Mouse (Mus musculus) megakaryocyte, adult 5-6 weeks (primary cell): Measurements from ENCODE around the gene Igfbpl1. TPM values are rescaled to one million over a fixed set of nuclear protein-coding genes. Genes with fewer than 3 reads are reported as not detected.

Experiments used
- ATAC-seq: 2 replicates; pipeline ENCODE4 v1.8.0; 2016; ENCODE audit warnings: mild to moderate bottlenecking, inconsistent platforms; ENCODE audit not compliant: poor library complexity, severe bottlenecking
- total RNA-seq, 2 experiments: library from RNA; stranded (forward) in 1 of 2; stranded (reverse) in 1 of 2; fragments of 153-499, 151-499 nt in 1 of 2; fragments of 221-1000, 200-1000 nt in 1 of 2; gene quantifications; 2 replicates each; pipeline versions ENCODE4 v1.2.3 to v1.2.4; 2015 to 2017

Igfbpl1 gene
- total RNA-seq, 2 experiments from 2014 or later = not detected

DNA sequence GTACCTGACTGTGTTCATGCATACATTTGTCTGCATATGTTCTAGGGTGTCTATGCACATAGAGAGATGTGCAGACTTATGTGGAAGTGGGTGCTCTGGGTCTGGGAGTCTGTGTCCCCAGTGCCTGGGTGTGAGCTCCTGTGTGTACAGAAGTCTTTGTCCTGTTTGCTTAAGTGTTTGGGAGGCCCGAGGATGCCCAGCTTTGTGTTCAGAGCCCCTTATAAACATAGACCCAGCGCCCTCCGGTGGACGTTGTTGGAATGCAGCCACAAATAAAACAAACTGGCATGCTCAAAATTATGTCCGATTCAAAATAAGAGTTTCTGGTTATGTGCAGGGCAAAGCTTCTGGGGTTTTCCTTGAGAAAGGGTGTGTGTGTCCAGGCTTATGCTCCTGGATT is 55.1 kb downstream of the Igfbpl1 start:
- ATAC-seq = no peak

DNA sequence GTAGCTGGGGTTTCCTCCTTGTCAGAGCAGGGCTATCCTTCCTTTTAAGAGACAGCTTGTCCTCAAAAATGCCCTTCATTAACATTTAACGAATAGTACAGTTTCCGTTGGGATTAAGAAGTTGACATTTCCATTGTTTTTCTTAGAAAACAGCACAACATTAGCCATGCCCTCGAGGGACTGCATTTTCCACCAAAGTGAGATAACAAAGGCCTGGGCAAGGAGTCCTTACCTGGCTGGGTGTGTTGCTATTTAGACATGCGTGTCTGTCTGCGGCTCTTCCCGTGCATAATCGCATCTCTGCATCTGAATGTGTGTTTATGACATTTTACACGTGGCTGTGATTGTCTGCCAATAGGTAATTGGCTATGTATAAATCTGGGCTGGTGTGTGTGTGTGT is 55.5 kb downstream of the Igfbpl1 start:
- no peak for ATAC-seq

DNA sequence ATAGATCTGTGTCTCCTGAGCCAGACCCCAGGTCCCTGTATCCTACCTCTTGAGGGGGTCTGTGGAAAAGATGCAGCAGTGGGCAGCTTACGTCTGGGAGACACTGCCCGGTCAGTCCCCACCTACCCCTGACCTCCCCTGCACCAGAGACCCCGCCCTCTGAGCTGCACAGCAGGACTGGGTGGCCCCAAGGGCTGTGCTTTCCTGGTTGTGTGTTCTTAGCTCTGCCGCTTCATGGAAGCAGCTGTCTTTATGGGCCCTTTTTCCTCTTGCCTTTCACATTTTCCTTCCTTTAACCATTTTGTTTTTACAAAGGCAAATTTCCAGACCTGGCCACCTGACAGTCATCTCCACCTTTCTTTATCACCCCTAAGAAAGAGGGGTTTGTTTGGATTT is 56.1 kb downstream of the Igfbpl1 start:
- no peak for ATAC-seq

DNA sequence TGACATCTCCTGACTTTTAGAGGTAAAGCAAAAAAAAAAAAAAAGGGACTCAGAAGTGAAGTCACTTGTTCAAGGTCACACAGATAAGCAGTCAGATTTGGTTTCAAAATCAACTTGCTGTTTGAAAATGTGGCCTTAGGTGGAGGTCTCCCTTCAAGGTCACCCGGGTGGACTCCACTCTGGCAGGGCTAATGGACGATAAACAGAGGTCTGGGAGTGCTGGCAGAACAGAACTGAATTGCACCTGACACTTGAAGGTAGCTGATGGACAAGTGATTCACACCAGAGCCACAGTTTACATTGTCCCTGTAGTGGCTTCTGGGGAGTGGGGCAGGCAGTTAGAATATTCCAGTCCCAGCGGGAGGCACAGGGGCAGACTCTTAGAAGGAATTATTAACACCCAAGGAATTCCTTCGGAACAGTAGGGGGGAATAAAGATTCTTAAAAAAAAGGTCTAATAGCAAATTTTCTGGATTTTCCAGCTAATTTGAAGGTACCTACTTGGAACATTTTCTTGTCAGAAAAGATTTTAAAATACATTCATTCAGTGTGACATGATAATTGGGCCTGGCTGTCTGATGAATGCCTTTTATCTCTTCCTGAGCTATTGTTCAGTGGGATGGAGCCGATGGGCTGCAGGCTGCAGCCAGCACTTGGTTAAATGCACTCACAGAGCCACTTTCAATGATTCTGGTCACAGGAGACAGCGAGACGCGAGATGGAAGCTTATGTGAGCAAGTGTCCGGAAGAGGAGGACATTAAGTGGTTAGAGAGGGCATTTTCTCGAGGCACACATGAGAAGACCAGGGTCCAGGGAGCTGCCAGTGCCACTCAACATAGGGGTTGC is 56.7 kb downstream of the Igfbpl1 start:
- ATAC-seq = no peak

DNA sequence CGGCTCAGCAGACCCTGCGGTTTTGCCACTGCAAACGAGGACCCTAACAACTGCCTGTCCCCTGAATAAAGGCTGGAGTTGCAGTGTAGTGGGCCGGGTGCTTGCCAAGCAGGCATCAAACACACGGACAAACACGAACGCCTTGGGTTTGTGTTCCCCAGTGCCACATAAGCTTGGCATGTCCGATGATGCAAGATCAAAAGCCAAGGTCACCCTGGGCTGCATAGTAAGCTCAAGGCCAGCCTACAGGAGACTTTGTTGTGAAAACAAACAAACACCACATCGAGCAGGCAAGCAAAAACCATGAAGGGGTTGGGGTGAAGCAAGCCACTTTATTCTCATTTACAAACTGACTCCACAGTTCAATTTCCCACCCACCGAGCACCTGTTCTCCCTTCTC is 57.6 kb downstream of the Igfbpl1 start:
- ATAC-seq = no peak

DNA sequence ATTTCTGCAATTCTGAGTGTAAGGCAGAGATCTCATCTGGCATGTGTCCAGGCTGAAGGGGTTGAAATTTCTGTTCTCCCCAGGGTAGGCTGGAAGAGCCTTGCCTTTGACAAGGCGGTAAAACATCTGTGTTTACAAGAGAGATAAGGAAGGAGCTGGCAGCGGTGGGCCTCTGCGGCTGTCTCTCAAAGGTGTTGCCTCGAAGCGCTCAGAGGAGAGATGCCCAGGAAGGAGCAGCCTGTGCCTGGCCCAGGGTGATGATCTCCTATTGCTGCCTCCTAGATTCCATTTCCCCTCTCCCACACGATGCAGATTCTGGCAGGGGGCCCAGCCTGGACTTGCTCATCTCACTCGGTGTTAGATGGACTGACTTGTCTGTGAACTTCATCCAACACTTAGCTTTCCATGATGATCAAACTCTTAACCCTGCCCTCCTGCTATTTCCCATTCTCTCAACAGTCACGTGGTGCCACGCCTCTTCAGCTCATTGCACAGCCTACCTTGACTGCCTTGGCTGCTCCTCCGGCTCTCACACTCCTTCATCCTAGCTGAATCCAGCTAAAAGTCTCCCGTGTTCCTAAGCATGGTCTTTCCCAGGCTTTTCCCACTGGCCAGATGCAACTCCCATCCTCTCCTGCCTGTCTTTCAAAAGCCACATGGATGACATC is 58.7 kb downstream of the Igfbpl1 start:
- ATAC-seq = no peak

DNA sequence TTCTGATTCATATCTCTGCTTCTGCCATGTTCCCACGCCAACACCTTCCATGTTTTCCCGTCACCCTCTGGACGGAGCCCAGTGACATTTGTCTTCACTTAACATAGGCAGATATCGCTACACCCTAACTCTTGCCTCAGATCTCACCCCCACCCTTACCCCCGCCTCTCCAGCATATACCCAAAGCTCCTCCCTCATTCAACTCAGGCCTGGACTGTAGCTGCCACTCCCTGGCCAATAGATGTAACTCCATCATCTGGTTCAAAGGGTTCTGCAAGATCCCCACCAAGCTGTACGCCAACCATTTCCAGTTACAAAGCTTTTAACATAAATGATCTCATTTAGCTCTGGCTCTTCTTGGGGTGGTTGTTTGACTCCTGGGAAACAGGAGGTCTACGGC is 59.9 kb downstream of the Igfbpl1 start:
- ATAC-seq = no peak

DNA sequence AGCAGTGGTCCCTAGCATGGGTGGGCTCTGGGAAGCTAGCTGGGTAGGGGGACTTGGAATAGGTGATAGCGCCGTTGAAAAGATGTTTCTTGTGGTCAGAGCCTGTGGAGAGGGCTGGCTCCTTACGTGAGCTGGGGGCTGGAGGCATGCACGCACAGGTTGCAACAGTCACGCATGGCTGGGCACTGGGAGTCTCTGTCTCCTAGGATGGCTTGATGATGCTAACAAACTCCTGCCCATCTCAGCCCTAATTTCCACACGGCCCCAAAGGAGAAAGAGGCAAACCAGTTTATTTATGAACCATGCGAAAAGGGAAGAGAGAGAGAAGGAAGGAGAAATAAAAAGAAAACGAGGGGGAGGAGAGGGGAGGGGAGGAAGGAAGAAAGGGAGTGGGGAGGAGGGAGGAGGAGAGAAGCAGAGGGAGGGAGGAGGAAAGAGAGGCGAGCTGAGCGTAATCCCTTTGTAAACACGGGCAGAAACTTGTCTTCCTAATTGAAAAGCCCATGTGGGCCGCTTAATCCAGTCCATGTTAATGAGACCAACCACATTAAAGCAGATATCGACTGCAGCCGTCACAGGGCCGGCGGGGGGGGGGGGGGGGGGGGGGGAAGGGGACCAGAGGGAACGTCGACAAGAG is 61.0 kb downstream of the Igfbpl1 start:
- no peak for ATAC-seq

DNA sequence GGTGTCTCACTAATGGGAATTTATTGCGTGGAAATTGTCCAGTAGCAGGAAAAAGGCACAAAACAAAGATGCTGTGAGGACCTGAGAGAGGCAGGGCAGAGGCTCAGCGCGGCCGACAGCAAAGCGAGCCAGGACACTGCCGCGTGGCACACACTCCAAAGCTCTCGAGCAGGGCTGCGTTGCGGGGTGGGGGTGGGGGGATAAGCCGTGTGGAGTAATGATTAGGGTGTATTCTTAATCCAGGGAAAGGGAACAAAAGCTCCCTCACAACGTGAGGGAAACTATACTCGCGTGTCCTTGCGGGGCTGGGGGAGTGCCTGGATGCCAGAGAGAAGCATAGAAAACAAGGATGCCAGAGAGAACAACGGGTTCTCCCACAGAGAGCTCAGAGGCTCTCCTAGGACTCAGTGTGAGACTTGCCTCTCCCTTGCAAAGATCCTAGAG is 61.6 kb downstream of the Igfbpl1 start:
- no peak for ATAC-seq

DNA sequence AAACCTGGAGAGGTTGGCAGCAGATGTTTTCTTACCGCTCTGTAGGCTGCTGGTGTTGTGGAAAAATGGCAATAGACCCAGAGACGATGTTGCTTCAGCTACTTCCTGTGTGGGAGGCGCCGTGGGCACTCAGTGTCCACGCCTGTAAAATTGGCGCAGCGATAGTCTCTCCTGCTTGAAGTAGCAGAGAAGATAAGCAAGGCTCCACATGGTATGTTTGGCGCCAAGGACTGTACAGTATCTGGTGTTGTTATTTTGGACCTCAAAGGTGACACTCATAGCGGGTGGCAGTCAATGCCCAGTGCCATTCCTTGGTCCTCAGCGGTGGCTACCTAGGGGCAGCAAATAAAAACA is 62.6 kb downstream of the Igfbpl1 start:
- ATAC-seq = peak; percentile 71

DNA sequence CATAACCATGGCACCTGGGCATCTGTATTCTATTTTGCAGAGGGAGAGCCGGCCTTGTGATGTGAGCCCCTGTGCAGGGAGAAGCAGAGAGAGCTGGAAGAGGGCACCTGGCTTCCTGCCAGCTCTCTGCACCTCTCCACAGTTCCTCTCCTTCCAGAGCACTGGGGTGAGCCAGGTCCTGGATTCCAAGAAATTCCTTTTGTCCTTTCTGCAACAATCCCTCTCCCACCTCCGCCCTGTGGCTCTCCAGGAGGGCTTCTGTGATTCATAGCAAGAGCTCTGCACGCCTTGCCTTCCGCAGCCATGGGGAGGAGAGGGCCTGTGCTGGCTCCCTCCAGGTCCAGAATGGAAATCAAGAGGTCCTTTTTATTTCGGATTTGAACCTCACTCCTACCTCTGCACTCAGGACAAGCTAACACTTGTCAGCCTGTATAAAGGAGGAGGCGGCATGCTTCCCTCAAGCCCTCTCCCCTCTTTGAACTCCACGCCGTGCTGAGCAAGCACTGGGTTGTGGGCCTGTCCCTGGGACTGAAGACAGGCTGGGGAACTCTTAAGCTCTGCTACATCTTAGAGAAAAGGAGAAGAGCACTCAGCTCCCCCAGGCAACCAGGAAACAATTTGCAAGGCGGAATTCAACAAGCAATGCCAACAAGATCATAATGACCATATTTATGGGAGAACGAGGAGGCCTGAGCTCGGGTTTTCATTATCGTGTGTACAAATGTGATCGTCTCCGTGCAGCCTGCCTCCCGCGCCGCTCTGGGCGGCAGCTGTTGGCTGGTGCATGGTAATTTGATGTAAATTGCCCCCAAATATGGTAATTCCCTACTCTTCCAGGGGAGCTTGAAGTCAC is 63.2 kb downstream of the Igfbpl1 start:
- peak; percentile 18; the same call in 1 of the 2 replicates for ATAC-seq

DNA sequence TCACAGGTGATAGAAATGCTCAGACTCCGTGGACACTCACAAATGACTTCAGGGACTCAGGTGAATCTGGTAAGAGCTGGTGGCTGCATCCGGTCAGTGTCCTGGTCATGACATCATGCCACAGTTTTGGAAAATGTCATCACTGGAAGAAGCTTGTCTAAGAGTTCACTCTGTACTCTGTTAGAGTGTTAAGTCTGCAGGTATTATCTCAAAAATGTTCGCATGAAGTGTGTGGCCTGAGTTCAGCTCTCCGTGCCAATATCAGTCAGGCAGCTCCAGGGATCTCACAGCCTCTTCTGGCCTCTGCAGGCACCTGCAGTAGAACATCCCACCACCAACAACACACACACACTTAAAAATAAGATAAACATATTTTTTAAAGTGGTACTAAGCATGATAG is 64.1 kb downstream of the Igfbpl1 start:
- ATAC-seq = no peak

Other genes with a start within 250 kb of the Igfbpl1 start
- 10.4 and 11.6 TPM in 2 replicates for gene Aldh1b1, start 27.9 kb downstream of the Igfbpl1 start, total RNA-seq (2015)
- 36.2 and 41.9 TPM in 2 replicates for gene Aldh1b1, start 27.9 kb downstream of the Igfbpl1 start, total RNA-seq (2017)
- gene Stra6l, start 21.7 kb upstream of the Igfbpl1 start, total RNA-seq (2015) = 0.11 and 0.22 TPM in 2 replicates
- gene Stra6l, start 21.7 kb upstream of the Igfbpl1 start, total RNA-seq (2017) = 0.07 and 0.33 TPM in 2 replicates
- gene Ccdc180, start 63.4 kb upstream of the Igfbpl1 start, total RNA-seq (2015) = 3.0 and 3.4 TPM in 2 replicates
- gene Ccdc180, start 63.4 kb upstream of the Igfbpl1 start, total RNA-seq (2017) = 0.62 and 2.1 TPM in 2 replicates
- gene Tdrd7, start 138.4 kb upstream of the Igfbpl1 start, total RNA-seq (2015) = 68.3 and 69.7 TPM in 2 replicates
- 25.3 and 31.4 TPM in 2 replicates for gene Tdrd7, start 138.4 kb upstream of the Igfbpl1 start, total RNA-seq (2017)
- gene Tmod1, start 212.0 kb upstream of the Igfbpl1 start, total RNA-seq (2015) = 0.13 and 0.23 TPM in 2 replicates
- 0.26 and 0.69 TPM in 2 replicates for gene Tmod1, start 212.0 kb upstream of the Igfbpl1 start, total RNA-seq (2017)